Mouse (Mus musculus) cortical plate, adult 2 months (tissue): ENCODE measurements around the gene Etl4.

ENCODE experiments used
- CTCF ChIP-seq: fragments of 200-500 bp; IDR thresholded peaks from 2 replicates; pipeline ENCODE4 v1.5.1; 2011; ENCODE audit warnings: mild to moderate bottlenecking, control low read depth, low read length; ENCODE audit not compliant: insufficient read depth; ENCODE audit errors: extremely low read depth
- POLR2A ChIP-seq: fragments of 200-500 bp; IDR thresholded peaks from 2 replicates; pipeline ENCODE4 v1.6.1; 2011; ENCODE audit warnings: mild to moderate bottlenecking, low read length, control low read depth; ENCODE audit not compliant: insufficient read depth; ENCODE audit errors: extremely low read depth

DNA sequence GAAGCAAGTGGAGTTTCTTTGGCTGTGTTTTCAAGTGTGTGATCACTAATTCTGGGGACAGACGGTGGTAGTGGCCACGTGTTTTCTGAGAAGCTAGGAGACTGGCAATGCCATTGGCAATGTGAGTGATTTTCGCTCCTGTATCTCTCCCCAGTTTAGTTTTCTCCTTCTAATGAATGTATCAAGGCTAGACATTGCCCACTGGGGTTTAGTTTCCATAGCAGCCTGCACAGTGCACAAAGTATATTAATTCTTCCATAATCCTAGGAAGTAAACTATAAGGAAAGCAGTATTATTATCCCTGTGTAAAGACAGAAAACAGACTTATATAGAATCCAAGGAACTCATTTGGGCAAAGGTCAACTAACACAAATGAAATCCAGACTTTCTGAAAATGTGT is 852.2 kb downstream of the Etl4 start:
- TF ChIP-seq CTCF = no peak
- TF ChIP-seq POLR2A = no peak
